Mouse (Mus musculus) lung, postnatal 0 days (tissue): ENCODE results near the gene Tesc.

Source experiments
- CTCF ChIP-seq: IDR thresholded peaks from 2 replicates; pipeline ENCODE4 v1.5.1; 2016; ENCODE audit warnings: antibody characterized with exemption, mild to moderate bottlenecking
- EP300 ChIP-seq: IDR thresholded peaks from 2 replicates; pipeline ENCODE4 v1.6.1; 2016; ENCODE audit warnings: antibody characterized with exemption, mild to moderate bottlenecking, control low read depth

- no peak for TF ChIP-seq CTCF
- no peak for TF ChIP-seq EP300
Observed at GRCm38 (mm10) chr5:118027698-118028190, at the start of gene Tesc.
